Mouse (Mus musculus) bone marrow, adult 2 months (tissue): ENCODE results near the gene Pithd1.

ENCODE experiments used
- CTCF ChIP-seq: fragments of 200-500 bp; IDR thresholded peaks from 2 replicates; pipeline ENCODE4 v1.5.1; 2011; ENCODE audit warnings: low read length, control low read depth; ENCODE audit not compliant: control insufficient read depth, insufficient read depth
- POLR2A ChIP-seq: fragments of 200-500 bp; IDR thresholded peaks from 2 replicates; pipeline ENCODE4 v1.6.1; 2011; ENCODE audit warnings: low read depth, mild to moderate bottlenecking, control low read depth, low read length, borderline replicate concordance; ENCODE audit not compliant: control insufficient read depth

DNA sequence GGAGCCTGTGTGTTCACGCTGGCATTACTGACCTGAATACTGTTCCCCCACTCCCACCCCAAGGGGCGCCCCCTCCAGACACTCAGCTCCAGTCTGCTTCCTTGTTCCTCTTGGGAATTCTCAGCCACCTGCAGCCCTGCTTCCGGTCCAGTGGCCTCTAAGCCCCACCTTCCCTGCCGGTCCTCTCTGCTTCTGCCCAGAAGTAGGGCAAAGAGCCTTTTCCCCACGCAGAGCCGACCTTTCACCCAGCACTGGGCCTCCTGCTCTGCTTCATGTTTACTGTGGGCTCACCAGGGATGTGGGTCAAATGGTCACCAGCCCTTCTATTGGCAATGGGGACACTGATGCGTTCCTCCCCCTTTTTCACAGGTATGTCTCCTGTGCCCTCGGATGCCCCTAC is 28.7 kb downstream of the Pithd1 start:
- TF ChIP-seq CTCF (no peak), POLR2A (no peak)
